Mouse (Mus musculus) liver, embryonic 12.5 days (tissue): ENCODE measurements at regions not wholly inside any gene's neighbourhood (a gene's known extent, or its start where the extent isn't known, plus 50 kb on each side); places are given as distances from the start of the nearest gene placed in this dataset.

Source experiments
- ATAC-seq: fragments of 200-750 bp; cut with Nextera tagmentation; 2 replicates; pipeline ENCODE4 v1.8.0; 2017; ENCODE audit warnings: moderate number of reproducible peaks, mild to moderate bottlenecking, moderate library complexity
- H3K27ac ChIP-seq: fragments of 300-500 bp; sonication (generic); 2 replicates; pipeline ENCODE4 v1.5.1; 2016; ENCODE audit warnings: mild to moderate bottlenecking
- H3K27me3 ChIP-seq: fragments of 300-500 bp; sonication (generic); replicated peaks from 2 replicates; pipeline ENCODE4 v1.6.1; 2016; ENCODE audit warnings: mild to moderate bottlenecking, moderate library complexity
- H3K36me3 ChIP-seq: fragments of 300-500 bp; sonication (generic); 2 replicates; pipeline ENCODE4 v1.6.1; 2016; ENCODE audit warnings: mild to moderate bottlenecking, moderate library complexity
- H3K4me1 ChIP-seq: fragments of 300-500 bp; sonication (generic); 2 replicates; pipeline ENCODE4 v1.6.1; 2016
- H3K4me2 ChIP-seq: fragments of 300-500 bp; sonication (generic); 2 replicates; pipeline ENCODE4 v1.6.1; 2016; ENCODE audit warnings: mild to moderate bottlenecking, moderate library complexity
- H3K4me3 ChIP-seq: fragments of 300-500 bp; sonication (generic); 2 replicates; pipeline ENCODE4 v1.5.1; 2016; ENCODE audit warnings: mild to moderate bottlenecking, moderate library complexity
- H3K9ac ChIP-seq: fragments of 300-500 bp; sonication (generic); 2 replicates; pipeline ENCODE4 v1.6.1; 2016; ENCODE audit warnings: mild to moderate bottlenecking, moderate library complexity
- H3K9me3 ChIP-seq: fragments of 300-500 bp; sonication (generic); replicated peaks from 2 replicates; pipeline ENCODE4 v1.6.1; 2016; ENCODE audit warnings: mild to moderate bottlenecking, moderate library complexity
- WGBS: fragments of 180-500 bp; shearing (Covaris S2); methylation state at CpG from one replicate; pipeline ENCODE4 v1.1.7; 2016; ENCODE audit not compliant: insufficient replicate concordance; 5-methylcytosine and 5-hydroxymethylcytosine counted together

GRCm38 (mm10) chr2:159307001-159307400, 512.4 kb downstream of the Dhx35 start:
- Histone ChIP-seq H3K27me3 (no peaks in the 10 kb centered on the region), H3K27ac (no peak overlapping the region), H3K4me2 (no peak overlapping the region), H3K9me3 (no peaks in the 10 kb centered on the region), H3K4me1 (no peaks in the 10 kb centered on the region), H3K4me3 (no peak overlapping the region), H3K9ac (no peak overlapping the region), H3K36me3 (no peaks in the 10 kb centered on the region)
- ATAC-seq, result no peak
- 63% methylated on average over 7 of the region's 7 CpGs for WGBS

DNA sequence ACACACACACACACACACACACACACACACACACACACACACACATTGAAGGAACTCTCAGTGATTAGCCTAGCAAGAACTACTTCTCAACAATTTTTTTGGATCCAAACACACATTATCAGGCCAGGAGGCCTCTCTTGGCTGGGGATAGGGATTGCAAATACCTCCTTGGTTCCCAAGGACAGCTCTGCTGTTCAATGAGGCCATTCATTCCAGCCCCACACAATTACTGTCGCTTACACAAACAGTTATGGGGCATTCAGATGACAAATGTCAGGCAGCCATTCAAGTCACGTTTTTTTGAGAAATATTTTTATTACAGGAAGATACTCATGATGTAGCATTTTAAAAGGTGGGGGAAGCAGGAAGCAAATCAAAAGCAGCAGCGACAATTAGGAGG, 540.1 kb downstream of the Dhx35 start:
- no peak overlapping the region for H3K4me3 ChIP-seq
- no peak overlapping the region for H3K9ac ChIP-seq
- no peak overlapping the region for H3K27ac ChIP-seq
- no peak overlapping the region for H3K4me2 ChIP-seq
- no peaks in the 10 kb centered on the region for H3K4me1 ChIP-seq
- WGBS, result 46% methylated on average over 3 of the region's 3 CpGs
- no peaks in the 10 kb centered on the region for H3K36me3 ChIP-seq
- no peaks in the 10 kb centered on the region for H3K27me3 ChIP-seq
- ATAC-seq, result no peak
- no peaks in the 10 kb centered on the region for H3K9me3 ChIP-seq

DNA sequence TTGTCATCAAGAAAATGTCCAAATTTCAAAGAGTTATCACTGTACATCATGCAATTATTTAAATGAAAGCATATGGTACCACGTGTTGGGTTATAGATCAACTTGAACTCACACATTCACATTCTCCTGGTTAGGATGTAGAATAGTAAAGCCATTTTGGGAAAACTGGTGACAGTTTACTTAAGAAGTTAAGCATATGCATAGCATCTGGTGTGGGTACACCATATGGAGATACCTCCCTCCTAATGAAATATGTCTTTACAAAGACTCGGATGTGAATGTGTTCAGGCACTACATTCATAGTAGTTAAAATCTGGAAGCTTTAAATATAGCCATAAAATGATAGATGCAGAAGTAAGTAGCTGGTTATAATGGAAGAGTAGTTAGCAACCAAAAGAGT, 542.0 kb downstream of the Dhx35 start:
- H3K9ac ChIP-seq, result no peak overlapping the region
- 34% methylated on average over 2 of the region's 2 CpGs for WGBS
- H3K27ac ChIP-seq, result no peak overlapping the region
- no peaks in the 10 kb centered on the region for H3K9me3 ChIP-seq
- no peaks in the 10 kb centered on the region for H3K4me1 ChIP-seq
- H3K36me3 ChIP-seq, result no peaks in the 10 kb centered on the region
- no peak for ATAC-seq
- H3K4me3 ChIP-seq, result no peak overlapping the region
- no peaks in the 10 kb centered on the region for H3K27me3 ChIP-seq
- no peak overlapping the region for H3K4me2 ChIP-seq

DNA sequence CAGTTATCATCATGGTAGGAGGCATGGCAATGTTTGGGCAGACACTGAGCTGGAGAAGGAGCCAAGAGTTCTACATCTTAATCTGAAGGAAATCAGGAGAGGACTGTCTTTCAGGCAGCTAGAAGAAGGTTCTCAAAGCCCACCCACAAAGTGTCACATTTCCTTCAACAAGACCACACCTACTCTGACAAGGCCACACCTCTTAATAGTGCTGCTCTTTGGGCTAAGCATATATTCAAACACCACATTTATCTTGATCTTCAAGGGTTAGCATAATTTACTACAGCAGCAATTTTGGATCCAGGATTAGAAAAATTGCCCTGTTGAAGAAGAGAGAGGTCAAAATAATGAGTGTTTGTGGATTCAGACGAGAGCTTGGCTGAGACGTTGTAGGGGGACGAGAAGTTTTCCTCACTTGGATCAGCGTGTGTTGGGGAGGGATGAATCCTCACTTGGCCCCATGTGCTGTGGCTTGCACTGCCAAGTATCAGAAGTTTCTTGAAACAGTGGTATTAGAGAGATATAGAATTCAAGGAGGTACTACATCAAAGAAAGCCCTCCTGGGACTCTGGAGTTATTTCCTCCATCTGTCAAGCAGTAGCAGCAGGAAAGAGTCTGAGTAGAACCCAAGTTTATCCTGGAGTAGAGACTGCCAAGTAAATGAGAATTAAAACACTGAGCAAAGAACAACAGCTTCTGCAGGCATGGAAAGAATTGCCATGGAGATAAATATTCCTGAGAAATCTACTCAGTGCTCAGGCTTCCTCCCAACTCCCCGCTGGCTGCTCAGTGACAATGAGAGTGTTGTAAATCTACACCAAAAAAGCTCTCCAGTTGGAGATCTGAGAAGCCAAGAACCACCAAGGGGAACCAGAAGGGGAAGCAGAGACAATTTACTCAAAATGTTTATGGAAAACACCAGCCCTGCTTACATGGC, 549.3 kb downstream of the Dhx35 start:
- H3K9ac ChIP-seq, result no peak overlapping the region
- WGBS, result 62% methylated on average over 5 of the region's 5 CpGs
- no peaks in the 10 kb centered on the region for H3K27me3 ChIP-seq
- H3K27ac ChIP-seq, result no peak overlapping the region
- no peak overlapping the region for H3K4me3 ChIP-seq
- H3K4me2 ChIP-seq, result no peak overlapping the region
- H3K4me1 ChIP-seq, result no peaks in the 10 kb centered on the region
- H3K36me3 ChIP-seq, result no peaks in the 10 kb centered on the region
- H3K9me3 ChIP-seq, result no peaks in the 10 kb centered on the region
- ATAC-seq, result no peak

- Histone ChIP-seq H3K9ac (no peak overlapping the region), H3K4me2 (no peak overlapping the region), H3K4me3 (no peak overlapping the region), H3K4me1 (no peaks in the 10 kb centered on the region), H3K36me3 (no peaks in the 10 kb centered on the region), H3K27me3 (no peaks in the 10 kb centered on the region), H3K27ac (no peak overlapping the region), H3K9me3 (no peaks in the 10 kb centered on the region)
- WGBS, result 24% methylated on average over 2 of the region's 2 CpGs
- no peak for ATAC-seq
Measured at GRCm38 (mm10) chr2:159354247-159354646, 559.6 kb downstream of the Dhx35 start.

DNA sequence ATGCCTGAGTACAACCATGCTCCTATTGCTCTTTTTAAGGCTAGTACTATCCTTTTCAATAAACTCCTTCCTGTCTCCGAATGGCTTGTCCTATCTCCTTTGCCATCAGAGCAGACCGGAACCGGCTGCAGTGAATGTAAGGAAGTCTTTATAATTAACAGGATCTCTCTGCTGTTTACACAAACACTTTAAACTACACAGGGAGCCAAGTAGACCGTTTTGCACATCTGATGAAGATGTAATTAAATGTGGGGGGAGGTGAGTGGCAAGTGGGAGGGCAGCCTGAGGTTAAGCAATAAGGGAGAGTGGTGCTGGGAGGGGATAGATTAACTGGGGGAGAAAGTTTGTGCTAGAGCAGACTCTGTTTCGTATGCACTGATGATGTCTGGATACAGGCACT, 561.9 kb downstream of the Dhx35 start:
- H3K4me3 ChIP-seq, result no peak overlapping the region
- no peaks in the 10 kb centered on the region for H3K4me1 ChIP-seq
- no peak for ATAC-seq
- H3K36me3 ChIP-seq, result no peaks in the 10 kb centered on the region
- no peak overlapping the region for H3K27ac ChIP-seq
- no peaks in the 10 kb centered on the region for H3K27me3 ChIP-seq
- WGBS, result 15% methylated on average over 5 of the region's 5 CpGs
- H3K9me3 ChIP-seq, result no peaks in the 10 kb centered on the region
- no peak overlapping the region for H3K9ac ChIP-seq
- no peak overlapping the region for H3K4me2 ChIP-seq

GRCm38 (mm10) chr2:159361371-159361770, 566.8 kb downstream of the Dhx35 start:
- Histone ChIP-seq H3K27ac (no peak overlapping the region), H3K4me2 (no peak overlapping the region), H3K36me3 (no peaks in the 10 kb centered on the region), H3K4me3 (no peak overlapping the region), H3K4me1 (no peaks in the 10 kb centered on the region), H3K27me3 (no peaks in the 10 kb centered on the region), H3K9ac (no peak overlapping the region), H3K9me3 (no peaks in the 10 kb centered on the region)
- no peak for ATAC-seq
- WGBS, result 63% methylated on average over 3 of the region's 3 CpGs

DNA sequence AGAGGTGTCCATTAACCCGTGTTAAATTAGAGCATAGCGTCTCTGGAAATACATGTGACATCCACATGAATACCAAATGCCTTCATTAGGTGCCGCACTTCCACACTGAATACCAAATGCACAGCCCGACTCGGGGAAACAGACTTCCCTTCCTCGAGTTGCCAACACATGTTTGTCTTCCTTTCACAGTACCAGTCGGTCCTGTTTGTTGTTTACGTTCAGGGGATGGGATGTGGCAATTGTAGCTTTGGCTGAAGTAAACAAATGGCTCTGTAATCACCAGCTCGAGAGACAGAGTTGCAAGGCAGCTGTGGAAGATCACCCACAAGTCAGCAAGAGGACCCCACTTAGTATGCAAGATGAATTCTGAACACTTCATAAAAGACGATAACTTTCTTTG, 598.3 kb downstream of the Dhx35 start:
- no peaks in the 10 kb centered on the region for H3K4me1 ChIP-seq
- no peak overlapping the region for H3K4me3 ChIP-seq
- no peak overlapping the region for H3K27ac ChIP-seq
- no peak for ATAC-seq
- no peaks in the 10 kb centered on the region for H3K9me3 ChIP-seq
- no peak overlapping the region for H3K9ac ChIP-seq
- H3K4me2 ChIP-seq, result no peak overlapping the region
- H3K27me3 ChIP-seq, result no peaks in the 10 kb centered on the region
- no peaks in the 10 kb centered on the region for H3K36me3 ChIP-seq
- WGBS, result 56% methylated on average over 10 of the region's 10 CpGs

GRCm38 (mm10) chr2:159401421-159402100, 607.0 kb downstream of the Dhx35 start:
- H3K9ac ChIP-seq, result no peak overlapping the region
- no peaks in the 10 kb centered on the region for H3K36me3 ChIP-seq
- H3K27me3 ChIP-seq, result no peaks in the 10 kb centered on the region
- H3K4me2 ChIP-seq, result no peak overlapping the region
- WGBS, result 69% methylated on average over 9 of the region's 9 CpGs
- H3K4me3 ChIP-seq, result no peak overlapping the region
- H3K27ac ChIP-seq, result no peak overlapping the region
- ATAC-seq, result no peak
- H3K9me3 ChIP-seq, result no peaks in the 10 kb centered on the region
- no peaks in the 10 kb centered on the region for H3K4me1 ChIP-seq

GRCm38 (mm10) chr2:159404940-159405339, 610.3 kb downstream of the Dhx35 start:
- no peaks in the 10 kb centered on the region for H3K9me3 ChIP-seq
- no peak overlapping the region for H3K4me2 ChIP-seq
- H3K27me3 ChIP-seq, result no peaks in the 10 kb centered on the region
- no peak overlapping the region for H3K27ac ChIP-seq
- no peak for ATAC-seq
- no peak overlapping the region for H3K4me3 ChIP-seq
- H3K36me3 ChIP-seq, result no peaks in the 10 kb centered on the region
- 31% methylated on average over 1 of the region's 1 CpGs for WGBS
- no peaks in the 10 kb centered on the region for H3K4me1 ChIP-seq
- H3K9ac ChIP-seq, result no peak overlapping the region

DNA sequence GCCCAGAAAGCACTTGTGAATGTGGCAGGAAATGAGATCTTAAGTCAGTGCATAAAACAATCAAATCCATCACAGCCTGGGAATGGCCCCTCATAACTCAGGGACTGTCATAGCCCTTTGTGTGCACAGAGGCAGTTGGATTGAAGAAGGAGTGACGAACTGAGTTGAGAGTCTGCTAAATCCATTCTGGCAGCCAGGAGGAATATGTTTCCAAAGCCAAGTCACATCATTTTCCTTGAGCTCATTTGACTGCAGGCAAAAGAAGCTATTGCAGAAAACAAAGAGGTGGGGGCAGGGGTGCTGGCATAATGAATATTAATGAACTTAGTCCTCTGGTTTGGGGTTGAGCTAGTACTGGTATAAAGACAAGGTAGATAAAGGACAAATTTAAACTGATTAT, 620.0 kb downstream of the Dhx35 start:
- no peak overlapping the region for H3K4me3 ChIP-seq
- no peaks in the 10 kb centered on the region for H3K27me3 ChIP-seq
- H3K4me1 ChIP-seq, result no peaks in the 10 kb centered on the region
- no peaks in the 10 kb centered on the region for H3K9me3 ChIP-seq
- H3K9ac ChIP-seq, result no peak overlapping the region
- ATAC-seq, result no peak
- no peak overlapping the region for H3K27ac ChIP-seq
- no peak overlapping the region for H3K4me2 ChIP-seq
- 39% methylated on average over 1 of the region's 1 CpGs for WGBS
- H3K36me3 ChIP-seq, result no peaks in the 10 kb centered on the region

- Histone ChIP-seq H3K27me3 (no peaks in the 10 kb centered on the region), H3K4me3 (no peak overlapping the region), H3K4me2 (no peak overlapping the region), H3K9ac (no peak overlapping the region), H3K36me3 (no peaks in the 10 kb centered on the region), H3K9me3 (no peaks in the 10 kb centered on the region), H3K4me1 (no peaks in the 10 kb centered on the region), H3K27ac (no peak overlapping the region)
- 59% methylated on average over 7 of the region's 7 CpGs for WGBS
- ATAC-seq, result no peak
Measured at GRCm38 (mm10) chr2:159418371-159418940, 623.8 kb downstream of the Dhx35 start.
